Mouse (Mus musculus) heart, adult 2 months (tissue): ENCODE measurements around the gene Abcc3.

Experiments
- CTCF ChIP-seq: fragments of 200-600 bp; IDR thresholded peaks from 2 replicates; pipeline ENCODE4 v1.8.1; 2022; ENCODE audit warnings: antibody characterized with exemption, mild to moderate bottlenecking, moderate library complexity
- EP300 ChIP-seq: fragments of 200-500 bp; IDR thresholded peaks from 2 replicates; pipeline ENCODE4 v1.6.1; 2011; ENCODE audit warnings: low read depth, low read length, control low read depth; ENCODE audit not compliant: insufficient read depth
- POLR2A ChIP-seq: fragments of 200-500 bp; IDR thresholded peaks from 2 replicates; pipeline ENCODE4 v1.6.1; 2011; ENCODE audit warnings: mild to moderate bottlenecking, low read depth, low read length, control low read depth; ENCODE audit not compliant: insufficient read depth

GRCm38 (mm10) chr11:94363690-94364089 is 29.1 kb downstream of the Abcc3 start:
- TF ChIP-seq POLR2A, result no peak
- no peak for TF ChIP-seq CTCF
- no peak for TF ChIP-seq EP300
